Mouse (Mus musculus) T-cell, adult 2 months (primary cell): ENCODE data around the gene Kif6.
A peak's percentile ranks its signal among the peaks of the same experiment; 100 is the strongest.

Experiments
- DNase-seq: peaks from one replicate; pipeline ENCODE4 v3.0.0; 2022; ENCODE audit warnings: low spot score

Kif6 gene

DNA sequence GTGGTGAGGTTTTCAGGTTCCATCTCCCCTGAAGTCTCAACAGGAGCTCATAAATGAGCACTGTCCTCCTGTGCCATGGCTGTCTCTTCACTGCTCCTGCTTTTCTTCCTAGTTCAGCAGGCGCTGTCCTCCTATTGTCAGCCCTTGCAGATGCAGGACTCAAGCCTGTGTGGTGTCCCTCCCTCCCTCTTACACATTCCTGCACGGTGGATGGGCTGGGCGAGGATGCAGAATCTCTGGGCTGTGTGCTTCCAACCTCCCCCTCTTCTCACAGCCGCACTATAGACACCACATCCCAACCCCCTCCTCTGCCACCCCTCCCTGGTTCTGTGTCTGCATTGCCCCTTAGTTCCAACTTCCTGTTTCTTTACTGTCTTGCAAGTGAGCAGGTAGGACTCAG is 240.8 kb downstream of the Kif6 start:
- no peak for DNase-seq

DNA sequence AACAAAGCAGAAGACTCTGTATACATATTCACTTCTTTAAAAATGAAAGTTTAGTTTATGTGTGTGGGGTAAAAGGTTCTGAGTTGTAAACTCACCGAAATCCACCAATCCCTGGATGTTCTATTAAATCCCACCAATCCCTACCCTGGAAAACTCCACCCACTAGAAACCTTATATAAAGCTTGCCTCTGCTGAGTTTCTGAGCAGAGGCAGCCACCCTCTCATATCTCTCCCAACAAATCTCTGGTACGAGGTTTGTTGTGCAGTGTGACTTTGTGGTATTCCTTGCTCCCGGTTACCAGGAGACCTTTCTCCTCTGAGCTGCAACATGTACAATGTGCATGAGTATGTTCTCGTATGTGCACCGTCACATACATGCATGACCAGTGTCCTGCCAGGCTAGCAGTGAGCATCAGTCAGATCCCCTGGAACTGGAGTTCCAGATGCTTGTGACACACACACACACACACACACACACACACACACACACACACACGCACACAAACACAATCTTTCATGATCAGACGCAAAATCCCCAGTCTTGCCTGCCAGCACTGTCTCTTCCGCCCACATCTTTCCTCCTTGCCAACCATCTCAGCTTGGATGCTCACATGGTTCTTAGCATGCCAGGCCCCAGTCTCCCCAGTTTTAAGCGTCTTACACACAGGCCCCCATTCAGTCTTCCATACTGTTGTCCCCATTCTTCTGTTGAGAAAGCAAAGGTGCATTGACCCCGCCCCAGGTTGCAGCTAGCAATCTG is 245.3 kb downstream of the Kif6 start:
- no peak for DNase-seq

DNA sequence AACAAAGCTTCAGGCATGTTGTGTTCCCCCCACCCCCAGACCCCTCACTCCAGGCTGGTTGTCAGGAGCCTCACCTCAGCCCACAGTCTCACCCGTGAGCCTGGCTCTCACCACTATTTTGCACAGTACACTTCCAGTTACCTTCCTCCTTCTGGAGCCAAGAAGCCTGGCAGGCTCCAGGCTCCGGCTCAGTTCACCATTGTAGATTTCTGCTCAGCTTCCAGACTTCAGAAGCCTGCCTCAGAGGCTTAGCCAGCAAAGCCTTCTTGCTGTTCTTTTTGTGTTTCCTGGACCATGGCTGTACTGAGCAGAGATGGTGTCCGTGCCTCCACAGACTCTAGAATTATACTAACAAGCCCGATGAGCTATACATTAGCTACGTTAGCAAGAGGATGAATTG is 248.7 kb downstream of the Kif6 start:
- no peak for DNase-seq

DNA sequence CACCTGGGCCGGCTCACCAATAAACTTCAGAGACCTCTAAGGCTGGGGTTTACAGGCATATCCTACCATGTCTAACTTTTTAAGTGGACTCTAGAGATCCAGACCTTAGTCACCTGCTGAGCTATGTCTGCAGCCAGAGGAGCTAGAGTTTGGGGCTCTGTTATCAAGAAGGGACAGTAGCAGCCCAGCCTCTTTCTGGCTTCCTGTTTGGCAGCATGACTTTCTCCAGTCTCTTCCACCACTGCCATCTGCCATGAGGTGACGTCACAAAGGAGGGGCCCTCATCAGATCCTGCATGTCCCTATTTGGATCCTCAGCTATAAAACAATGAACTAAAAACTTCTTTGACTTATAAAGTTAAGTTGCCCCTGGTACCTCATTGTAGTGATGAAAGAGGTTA is 250.7 kb downstream of the Kif6 start:
- DNase-seq, result no peak

DNA sequence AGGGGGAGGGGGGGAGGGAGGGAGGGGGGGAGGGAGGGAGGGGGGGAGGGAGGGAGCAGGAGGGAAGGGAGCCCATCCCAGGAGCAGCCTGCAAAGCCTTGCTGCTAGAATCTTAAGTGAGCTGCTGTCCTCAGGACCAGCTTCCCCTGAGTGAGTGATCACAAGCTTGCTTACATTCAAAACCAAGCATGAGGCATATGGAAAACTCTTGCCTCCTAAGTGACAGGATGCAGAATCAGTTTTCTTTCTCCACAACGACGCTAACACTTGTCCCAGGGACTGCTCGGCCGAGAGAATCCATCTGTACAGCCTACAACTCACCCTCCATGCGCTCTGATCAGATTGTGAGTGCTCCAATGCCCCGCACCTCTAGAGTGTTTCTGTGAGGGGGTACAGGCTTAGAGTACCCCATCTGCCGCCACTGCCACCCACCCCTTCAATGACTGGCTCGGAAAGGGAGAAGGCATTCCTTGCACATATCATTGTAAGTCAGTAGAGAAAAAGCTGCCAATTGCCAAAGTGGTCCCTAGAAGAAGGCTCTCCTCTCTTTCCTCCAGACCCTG is 251.8 kb downstream of the Kif6 start:
- no peak for DNase-seq

DNA sequence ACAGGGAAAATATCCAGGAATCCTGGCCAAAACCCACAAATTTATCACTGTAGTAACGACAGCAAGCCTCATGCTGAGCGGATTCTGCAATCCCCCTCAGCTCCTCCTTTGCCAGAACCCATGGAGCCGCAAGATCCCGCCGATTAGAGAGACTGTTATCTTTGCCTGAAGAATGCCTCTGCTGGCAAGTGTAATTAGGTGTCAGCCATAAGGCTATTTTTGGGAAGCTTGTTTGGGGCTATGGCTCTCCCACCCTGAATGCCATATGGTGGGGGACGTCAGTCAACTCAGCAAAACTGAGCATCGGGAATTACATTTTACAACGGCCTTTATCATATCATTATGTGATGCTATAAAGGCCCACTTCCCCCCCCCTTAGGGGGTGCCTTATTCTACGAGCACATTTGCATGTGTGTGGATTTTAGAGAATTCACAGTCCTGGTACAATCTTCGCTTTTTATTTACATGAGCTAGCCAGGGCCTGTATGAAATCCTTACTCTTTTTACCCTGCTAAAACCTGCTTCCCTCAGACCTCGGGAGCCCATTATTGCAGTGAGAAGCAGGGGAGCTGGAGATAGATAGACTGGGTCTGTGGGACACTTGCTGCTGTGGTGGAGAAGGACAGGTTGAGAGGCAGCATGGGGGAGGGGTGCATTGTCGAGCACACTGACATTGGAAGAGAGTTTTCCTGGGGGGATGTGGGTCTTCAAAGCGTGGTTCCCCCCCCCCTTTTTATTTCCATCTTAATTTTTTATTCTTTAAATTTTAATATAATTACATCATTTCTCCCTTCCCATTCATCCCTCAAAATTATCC is 252.6 kb downstream of the Kif6 start:
- DNase-seq, result no peak

DNA sequence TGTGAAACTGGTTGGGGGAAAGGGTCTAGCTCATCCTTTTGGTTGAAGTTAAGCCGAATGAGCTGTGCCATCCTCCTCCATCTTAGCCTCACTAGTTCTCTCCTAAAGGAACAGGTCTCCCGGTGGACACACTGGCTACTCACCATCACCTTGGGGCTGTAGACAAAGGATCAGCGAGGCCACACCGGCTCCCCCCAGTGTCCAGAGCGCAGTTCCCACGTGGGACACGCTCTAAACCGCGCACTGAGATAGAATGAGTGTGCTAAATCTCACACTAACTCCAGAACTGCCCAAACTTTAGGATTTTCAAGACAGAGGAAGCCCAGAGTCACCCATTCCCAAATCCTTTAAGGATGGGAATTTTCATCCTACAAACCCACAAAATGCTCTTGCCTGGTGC is 254.3 kb downstream of the Kif6 start:
- DNase-seq, result no peak

DNA sequence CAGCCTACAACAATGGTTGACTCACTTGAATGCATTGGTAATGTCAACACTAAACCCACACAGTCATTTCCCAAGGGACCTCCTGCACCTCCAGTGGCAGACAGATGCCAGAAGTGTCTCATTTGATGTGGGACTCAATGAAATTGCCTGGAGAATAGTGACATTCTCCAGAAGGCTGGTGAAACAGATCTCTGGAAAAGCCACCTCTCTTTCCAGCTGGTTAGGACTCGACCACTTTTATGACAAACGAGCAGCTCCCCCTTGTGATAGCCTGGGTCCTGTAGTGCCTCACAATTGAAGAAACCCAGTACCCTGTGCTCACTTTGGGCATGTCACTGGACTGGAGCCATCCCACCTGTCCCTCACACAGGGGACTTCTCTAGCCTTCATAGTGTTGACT is 257.4 kb downstream of the Kif6 start:
- no peak for DNase-seq

DNA sequence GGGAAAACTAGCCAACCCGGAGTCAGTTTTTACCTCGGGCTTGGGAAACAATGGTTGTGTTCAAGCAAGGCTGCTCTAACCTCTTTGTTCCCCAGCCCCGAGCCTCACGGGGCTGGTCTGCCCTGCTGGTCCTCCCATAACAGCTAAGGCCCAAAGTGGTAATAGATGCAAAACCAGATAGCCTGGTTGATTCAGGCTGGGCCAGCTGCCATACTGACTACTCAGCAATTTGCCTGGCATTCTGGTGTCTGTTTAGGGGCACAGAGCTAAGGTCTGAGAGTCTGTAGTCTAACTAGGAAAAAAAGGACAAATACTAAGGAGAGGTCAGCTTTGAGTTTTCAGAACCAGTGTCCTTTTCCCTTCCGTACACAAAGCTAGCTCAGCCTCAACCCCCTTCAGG is 259.8 kb downstream of the Kif6 start:
- no peak for DNase-seq

DNA sequence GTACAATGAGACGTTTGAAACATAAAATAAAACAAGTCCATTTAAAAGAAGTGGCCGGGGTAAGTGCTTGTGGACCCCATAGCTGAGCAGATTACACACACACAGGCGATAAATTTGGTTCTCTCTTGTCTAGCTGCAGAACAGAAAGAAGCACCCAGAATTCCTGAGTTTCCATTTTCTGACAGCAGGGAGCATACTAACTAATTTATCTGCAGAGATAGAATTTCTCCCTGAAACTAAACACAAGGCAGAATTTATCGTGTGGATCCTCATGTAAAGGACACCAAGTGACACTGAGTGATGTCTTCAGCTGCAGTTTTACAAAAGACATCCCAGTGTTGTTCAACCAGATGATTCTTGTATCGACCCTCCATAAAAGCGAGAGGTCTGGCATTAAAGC is 260.5 kb downstream of the Kif6 start:
- no peak for DNase-seq

DNA sequence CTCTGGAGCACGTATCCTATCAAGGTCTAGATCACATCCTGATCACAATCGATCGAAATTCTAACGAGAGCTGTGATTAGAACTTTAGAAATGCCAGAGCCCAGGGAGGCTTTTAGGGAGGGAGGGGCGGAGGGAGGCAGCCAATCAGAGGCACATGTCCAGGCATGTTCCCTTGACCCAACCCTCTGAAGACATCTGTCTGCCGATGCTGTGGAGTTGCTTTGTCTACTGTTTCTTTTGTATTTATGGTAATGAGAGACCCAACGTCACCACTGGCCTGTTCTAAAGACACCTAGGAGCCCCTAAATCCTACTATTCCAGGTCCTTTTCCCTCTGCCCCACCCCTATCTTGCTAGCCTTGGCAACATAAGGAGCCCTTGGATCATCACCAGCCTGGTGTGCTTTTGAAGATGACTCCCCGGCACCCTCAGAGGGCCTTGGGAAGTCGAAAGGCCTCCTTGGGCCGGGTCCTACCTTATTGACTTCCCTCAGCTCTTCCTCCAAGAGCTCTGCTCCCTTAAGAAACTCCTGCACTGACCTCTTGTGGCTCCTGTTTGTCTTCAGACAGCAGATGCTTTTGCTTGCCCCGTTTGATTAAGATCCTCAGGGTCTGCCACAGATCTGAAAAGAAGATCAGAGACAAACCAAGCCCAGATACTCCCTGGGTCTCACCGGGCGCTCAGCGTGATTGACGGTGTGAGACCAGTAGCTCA is 261.2 kb downstream of the Kif6 start:
- no peak for DNase-seq

DNA sequence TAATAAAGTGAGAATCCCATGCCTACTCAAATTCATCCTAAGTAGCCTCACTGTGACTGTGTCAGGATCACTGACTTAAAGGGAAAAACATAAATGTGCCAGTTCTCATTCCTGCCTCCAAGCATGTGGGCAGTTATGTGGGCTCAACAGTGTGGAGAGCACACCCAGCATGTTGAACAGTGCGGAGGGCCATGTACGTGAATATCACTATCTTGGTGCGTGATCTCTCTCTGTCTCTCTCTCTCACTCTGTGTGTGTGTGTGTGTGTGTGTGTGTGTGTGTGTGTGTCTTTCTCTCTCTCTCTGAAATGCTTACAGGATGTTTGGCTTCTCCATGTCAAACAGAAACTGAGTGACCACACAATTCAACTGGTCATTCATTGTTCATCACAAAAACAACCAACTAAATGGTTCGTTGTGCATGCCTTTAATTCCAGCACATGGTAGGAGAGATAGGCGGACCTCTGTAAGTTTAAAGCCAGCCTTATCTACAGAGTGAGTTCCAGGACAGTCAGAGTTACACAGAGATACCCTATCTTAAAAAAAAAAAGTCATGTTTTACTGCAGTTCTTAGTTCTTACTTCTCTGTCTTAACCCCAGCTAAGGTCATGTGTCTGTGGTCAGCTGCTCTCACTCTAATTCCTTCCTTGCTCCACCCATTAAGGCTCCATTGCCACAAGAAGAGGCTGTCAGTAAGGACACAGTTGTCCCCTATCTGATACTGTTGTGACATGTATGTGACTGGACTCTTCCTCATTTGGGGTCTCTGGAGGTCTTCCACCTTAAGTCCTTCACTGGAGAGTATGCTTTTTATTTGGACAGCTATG is 266.2 kb downstream of the Kif6 start:
- DNase-seq, result no peak

DNA sequence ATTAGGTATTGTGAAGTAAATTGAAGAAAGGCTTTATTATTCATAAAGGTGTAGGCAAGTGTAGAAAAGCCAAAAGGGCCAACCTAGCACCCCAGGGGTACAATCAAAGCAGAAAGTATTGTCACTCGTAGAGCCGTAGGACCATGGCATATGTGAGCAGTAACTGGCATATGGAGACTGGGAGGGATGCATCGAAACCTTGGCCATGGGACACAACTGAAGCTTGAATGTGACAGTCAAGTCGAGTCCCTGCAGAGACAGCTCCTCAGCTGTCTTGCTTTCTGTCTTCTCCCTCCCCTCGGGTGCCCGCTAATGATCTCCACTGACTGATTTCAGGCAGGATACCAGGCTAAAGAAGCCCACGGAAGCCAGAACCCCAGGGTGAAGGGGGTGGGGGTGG is 266.9 kb downstream of the Kif6 start:
- DNase-seq, result no peak

DNA sequence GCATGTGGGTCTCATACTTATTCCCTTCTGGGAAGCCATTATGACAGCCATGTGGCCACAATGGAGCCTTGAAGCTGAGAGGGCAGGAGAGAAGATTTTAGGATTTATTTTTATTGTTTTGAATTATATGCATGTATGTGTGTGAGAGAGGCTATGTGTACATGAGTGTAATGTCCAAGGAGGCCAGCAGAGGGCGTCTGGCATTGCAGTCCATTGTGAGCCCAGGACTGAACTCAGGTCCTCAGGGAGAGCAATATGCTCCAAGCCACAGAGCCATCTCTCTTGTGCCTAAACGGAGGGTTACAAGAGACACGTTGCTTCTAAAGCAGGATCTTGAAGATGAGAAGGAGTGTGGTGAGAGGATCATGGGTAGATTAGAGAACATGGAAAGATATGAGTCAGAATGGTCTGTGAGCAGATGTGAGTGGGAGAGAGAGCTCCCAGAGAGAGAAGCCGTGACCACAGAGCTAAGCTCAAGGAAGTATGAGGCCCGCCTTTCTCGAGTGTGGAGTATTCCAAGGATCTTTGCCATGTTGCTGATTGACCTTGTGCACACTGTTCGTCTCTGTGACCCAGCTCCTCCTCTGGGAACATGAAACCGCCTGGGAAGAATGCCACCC is 268.3 kb downstream of the Kif6 start:
- DNase-seq, result no peak

DNA sequence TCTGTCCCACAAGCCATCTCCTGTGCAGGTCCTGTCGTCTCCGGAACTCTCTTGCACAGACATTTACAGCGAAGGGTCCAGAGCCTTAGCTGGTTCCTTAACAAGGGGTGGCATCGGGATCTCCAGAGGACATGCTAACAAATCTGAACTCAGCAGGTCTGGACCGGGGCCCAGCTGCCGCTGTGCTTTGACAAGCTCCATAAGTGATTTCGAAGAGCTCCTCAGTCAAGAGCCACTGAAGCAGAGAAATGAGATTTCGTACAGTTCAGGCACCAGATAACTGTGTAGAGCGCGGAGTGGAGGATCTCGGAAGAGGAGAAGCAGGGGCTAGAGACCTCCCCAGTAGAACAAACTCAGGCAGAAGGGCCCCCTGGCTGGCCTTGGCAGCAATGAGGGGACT is 270.1 kb downstream of the Kif6 start:
- no peak for DNase-seq

DNA sequence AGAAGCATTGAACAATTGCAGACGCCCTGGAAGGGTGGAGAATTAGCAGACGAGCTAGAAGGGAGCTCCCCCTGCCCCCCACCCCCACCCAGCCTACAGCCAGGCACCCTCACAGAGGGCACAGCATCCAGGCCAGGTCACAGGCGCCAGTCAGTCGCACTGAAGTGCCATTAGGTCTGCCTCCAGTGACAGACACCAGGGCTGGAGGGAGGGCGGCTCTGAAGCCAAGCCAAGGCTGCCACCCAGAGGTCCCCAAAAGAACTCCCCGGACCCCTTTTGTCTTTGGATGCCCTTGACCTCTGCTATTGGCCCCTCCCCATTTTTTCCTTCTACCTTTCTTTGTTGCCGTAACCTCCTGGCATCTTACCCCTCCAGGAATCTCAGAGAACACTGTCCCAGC is 274.7 kb downstream of the Kif6 start:
- no peak for DNase-seq

DNA sequence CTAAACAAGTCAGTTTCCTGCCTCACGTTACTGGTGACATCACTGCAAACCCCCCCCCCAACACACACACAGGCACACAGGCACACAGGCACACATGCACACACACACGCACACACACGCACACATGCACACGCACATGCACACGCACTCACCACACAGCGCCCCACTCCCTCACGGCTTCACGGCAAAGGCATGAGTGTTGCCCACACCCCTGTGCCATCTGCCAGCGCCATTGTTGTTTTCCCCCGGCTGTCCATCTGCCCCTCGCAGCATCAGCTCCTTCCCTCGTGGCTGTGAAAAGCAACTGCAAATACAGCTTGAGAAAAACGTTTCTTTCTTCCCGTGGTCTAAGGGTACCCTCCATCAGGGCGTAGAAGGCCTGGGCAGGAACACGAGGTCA is 275.9 kb downstream of the Kif6 start:
- DNase-seq, result no peak

DNA sequence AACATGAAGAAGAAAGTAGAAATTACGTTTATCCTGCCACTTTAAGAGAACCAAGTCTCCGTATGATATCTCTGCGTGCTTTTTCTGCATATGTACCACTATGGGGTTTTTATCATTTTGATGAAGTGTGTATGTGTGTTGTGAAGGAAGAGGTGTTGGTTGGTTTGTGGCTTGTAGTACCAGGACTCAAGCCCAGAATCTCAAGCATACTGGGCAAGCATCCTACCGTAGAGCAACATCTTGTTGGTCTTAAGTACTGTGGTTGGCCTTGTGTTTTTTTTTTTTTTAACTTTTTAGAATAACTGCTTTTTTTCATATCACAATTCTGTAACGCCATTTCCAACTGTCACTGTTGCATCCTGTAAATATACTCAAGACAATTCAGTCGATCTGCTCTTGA is 277.5 kb downstream of the Kif6 start:
- no peak for DNase-seq

DNA sequence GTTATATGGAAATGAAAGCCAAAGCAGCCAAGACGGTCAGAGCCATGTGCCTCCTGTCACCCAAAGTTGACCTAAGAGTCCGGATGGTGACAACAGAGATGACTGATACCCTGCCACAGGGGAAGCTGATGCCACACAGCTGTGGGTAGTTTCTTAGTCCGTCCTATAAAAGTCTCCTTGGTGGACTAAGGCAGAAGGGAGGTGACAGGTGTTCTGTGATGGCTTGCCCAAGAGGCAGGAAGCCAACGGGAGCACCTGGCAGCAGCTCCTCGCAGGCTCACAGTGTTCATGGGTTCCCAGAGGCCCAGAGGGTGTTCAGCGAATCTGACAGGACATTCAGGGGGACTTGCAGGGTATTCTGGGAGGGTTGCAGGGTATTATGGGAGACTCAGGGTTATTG is 279.5 kb downstream of the Kif6 start:
- no peak for DNase-seq

DNA sequence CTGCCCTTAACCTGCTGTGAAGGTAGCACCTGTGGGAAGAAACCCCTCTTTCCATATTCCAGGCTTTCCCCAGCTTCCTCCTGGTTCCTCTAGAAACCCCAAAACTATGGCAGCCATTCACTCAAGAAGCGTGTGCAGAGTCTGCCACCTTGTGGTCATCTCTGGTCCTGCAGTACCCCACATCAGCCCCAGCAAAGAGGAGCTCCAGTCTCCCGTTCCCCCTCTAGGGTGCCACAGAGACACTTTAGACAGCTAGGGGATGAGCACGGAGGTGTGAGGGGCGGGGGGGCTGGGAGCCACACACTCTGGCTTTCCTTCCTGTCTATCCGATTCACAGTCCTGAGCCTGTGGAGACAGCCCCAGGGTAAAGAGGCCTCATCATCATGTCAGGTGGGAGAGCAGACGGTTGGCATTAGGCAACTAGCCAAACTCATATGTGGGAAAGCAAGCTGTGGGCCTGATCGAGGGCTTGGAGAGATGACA is 284.0 kb downstream of the Kif6 start:
- DNase-seq, result peak; percentile 11

DNA sequence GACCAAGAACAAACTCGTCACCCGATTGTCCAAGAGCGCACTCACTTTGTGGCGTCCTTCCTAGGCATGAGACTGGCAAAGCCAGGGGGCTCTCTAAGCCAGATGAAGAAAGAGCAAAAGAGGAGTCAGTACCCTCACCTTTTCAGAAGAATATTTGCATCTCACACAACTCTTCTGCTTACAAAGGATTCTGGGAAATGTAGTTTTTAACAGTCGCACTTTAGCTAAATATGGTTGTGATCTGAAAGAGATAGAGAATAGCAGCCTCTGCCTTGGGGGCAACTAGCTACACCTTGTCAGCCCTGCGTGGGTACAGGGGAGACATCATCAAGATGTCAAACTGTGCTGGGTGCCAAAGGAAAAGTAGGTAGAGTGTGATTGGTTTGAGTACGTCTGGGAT is 287.7 kb downstream of the Kif6 start:
- no peak for DNase-seq
